Mouse (Mus musculus) embryonic facial prominence, embryonic 15.5 days (tissue): ENCODE results near the gene Hist1h2bh. TPM values are rescaled to one million over a fixed set of nuclear protein-coding genes. Genes with fewer than 3 reads are reported as not detected.
"Not testable (repeated sequence)": the region's sequence is repeated elsewhere in the genome, so short reads cannot be mapped to it uniquely, and the experiment has no call there.

Experiments used
- ATAC-seq: fragments of 200-750 bp; cut with Nextera tagmentation; 2 replicates; pipeline ENCODE4 v1.8.0; 2017; ENCODE audit warnings: low read depth, moderate TSS enrichment; ENCODE audit not compliant: insufficient number of reproducible peaks, low FRiP score, low TSS enrichment
- H3K27ac ChIP-seq: fragments of 300-500 bp; sonication (generic); replicated peaks from 2 replicates; pipeline ENCODE4 v1.5.1; 2015; ENCODE audit warnings: mild to moderate bottlenecking, inconsistent platforms
- H3K27me3 ChIP-seq: fragments of 300-500 bp; sonication (generic); 2 replicates; pipeline ENCODE4 v1.6.1; 2015; ENCODE audit warnings: inconsistent platforms
- H3K36me3 ChIP-seq: fragments of 300-500 bp; sonication (generic); 2 replicates; pipeline ENCODE4 v1.6.1; 2015; ENCODE audit warnings: mild to moderate bottlenecking, inconsistent platforms
- H3K4me1 ChIP-seq: fragments of 300-500 bp; sonication (generic); 2 replicates; pipeline ENCODE4 v1.6.1; 2015; ENCODE audit warnings: inconsistent platforms
- H3K4me2 ChIP-seq: fragments of 300-500 bp; sonication (generic); replicated peaks from 2 replicates; pipeline ENCODE4 v1.6.1; 2015; ENCODE audit warnings: mild to moderate bottlenecking, inconsistent platforms
- H3K4me3 ChIP-seq: fragments of 300-500 bp; sonication (generic); replicated peaks from 2 replicates; pipeline ENCODE4 v1.5.1; 2015; ENCODE audit warnings: mild to moderate bottlenecking, inconsistent platforms
- H3K9ac ChIP-seq: fragments of 300-500 bp; sonication (generic); 2 replicates; pipeline ENCODE4 v1.6.1; 2015; ENCODE audit warnings: inconsistent platforms
- H3K9me3 ChIP-seq: fragments of 300-500 bp; sonication (generic); replicated peaks from 2 replicates; pipeline ENCODE4 v1.6.1; 2016; ENCODE audit warnings: inconsistent platforms
- WGBS: fragments of 180-500 bp; shearing (Covaris S2); methylation state at CpG from one replicate; pipeline ENCODE4 v1.1.7; 2015; 5-methylcytosine and 5-hydroxymethylcytosine counted together
- polyA plus RNA-seq: library from polyadenylated mRNA; unstranded; fragments of >200 nt; fragmentation: Nextera tagmentation; extraction: Ambion mirVana; gene quantifications from 2 replicates; pipeline ENCODE4 v1.2.1, GENCODE M21; 2015

Gene Hist1h2bh
- polyA plus RNA-seq, 1 experiment from 2014 or later: 1.0 TPM

- not testable (repeated sequence) for ATAC-seq, H3K36me3 ChIP-seq, H3K9me3 ChIP-seq, H3K27me3 ChIP-seq
- H3K9ac ChIP-seq: peak overlapping the region; percentile 40
- H3K4me3 ChIP-seq: peak overlapping the region; percentile 49
- peaks cover 29% of the 10 kb centered on the region for H3K4me1 ChIP-seq
- 6% methylated on average over 19 of the region's 20 CpGs for WGBS
- H3K27ac ChIP-seq: peak overlapping the region; percentile 96
- H3K4me2 ChIP-seq: peak overlapping the region; percentile 59
Observed at GRCm38 (mm10) chr13:23573034-23573897, 30.1 kb upstream of the Hist1h2bh start.

GRCm38 (mm10) chr13:23572218-23573033 is 29.2 kb upstream of the Hist1h2bh start:
- H3K4me1 ChIP-seq: peaks cover 29% of the 10 kb centered on the region

GRCm38 (mm10) chr13:23571504-23572217 is 28.5 kb upstream of the Hist1h2bh start:
- H3K36me3 ChIP-seq, H3K27me3 ChIP-seq, ATAC-seq, H3K9me3 ChIP-seq: not testable (repeated sequence)
- H3K27ac ChIP-seq: peak overlapping the region; percentile 96
- H3K4me2 ChIP-seq: peak overlapping the region; percentile 59
- H3K9ac ChIP-seq: peak overlapping the region; percentile 47
- peak overlapping the region; percentile 49 for H3K4me3 ChIP-seq
- peaks cover 21% of the 10 kb centered on the region for H3K4me1 ChIP-seq
- under 1% methylated on average over 17 of the region's 34 CpGs for WGBS

More at GRCm38 (mm10) chr13:23572218-23573033, 29.2 kb upstream of the Hist1h2bh start:
- no peaks in the 10 kb centered on the region for H3K9me3 ChIP-seq
- 26% methylated on average over 2 of the region's 2 CpGs for WGBS
- peak overlapping the region; percentile 59 for H3K4me2 ChIP-seq
- peak overlapping the region; percentile 96; the same call in 1 of the 2 replicates for H3K27ac ChIP-seq
- peak overlapping the region; percentile 47 for H3K9ac ChIP-seq
- no peak for ATAC-seq
- no peaks in the 10 kb centered on the region for H3K36me3 ChIP-seq
- no peaks in the 10 kb centered on the region for H3K27me3 ChIP-seq
- H3K4me3 ChIP-seq: peak overlapping the region; percentile 49

- peak within 1 kb of the TSS; percentile 47 for H3K9ac ChIP-seq
- peak within 1 kb of the TSS; percentile 59 for H3K4me2 ChIP-seq
- H3K27me3 ChIP-seq: no peaks in the 10 kb centered on the region
- peak within 1 kb of the TSS; percentile 49 for H3K4me3 ChIP-seq
- ATAC-seq: peak; percentile 90
- H3K4me1 ChIP-seq: peaks cover 17% of the 10 kb centered on the region
- peak within 1 kb of the TSS; percentile 96 for H3K27ac ChIP-seq
- H3K36me3 ChIP-seq: no peaks in the 10 kb centered on the region
- WGBS: 0% methylated on average over 18 of the region's 18 CpGs
- no peaks in the 10 kb centered on the region for H3K9me3 ChIP-seq
Observed at GRCm38 (mm10) chr13:23571022-23571503, 27.9 kb upstream of the Hist1h2bh start, which contains the start of the genes Hist1h2ae and Hist1h2bg. Gene Hist1h2ae, minus strand, starts transcription at chr13:23571220. Gene Hist1h2bg, plus strand, starts transcription at chr13:23571396.

- ATAC-seq: peak; percentile 5; the same call in 1 of the 2 replicates
- not testable (repeated sequence) for H3K27me3 ChIP-seq
Observed at GRCm38 (mm10) chr13:23570261-23571021, 27.2 kb upstream of the Hist1h2bh start.

GRCm38 (mm10) chr13:23564482-23564881 is 21.3 kb upstream of the Hist1h2bh start:
- Histone ChIP-seq H3K4me2 (no peak overlapping the region), H3K36me3 (no peaks in the 10 kb centered on the region), H3K27me3 (no peaks in the 10 kb centered on the region), H3K27ac (no peak overlapping the region), H3K4me1 (no peaks in the 10 kb centered on the region), H3K9ac (no peak overlapping the region), H3K9me3 (no peaks in the 10 kb centered on the region), H3K4me3 (no peak overlapping the region)
- ATAC-seq: no peak
- WGBS: 85% methylated on average over 2 of the region's 2 CpGs

More at GRCm38 (mm10) chr13:23570261-23571021, 27.2 kb upstream of the Hist1h2bh start:
- WGBS: under 1% methylated on average over 25 of the region's 41 CpGs
- H3K4me2 ChIP-seq: peak overlapping the region; percentile 59
- H3K4me3 ChIP-seq: peak overlapping the region; percentile 49
- H3K4me1 ChIP-seq: peaks cover 17% of the 10 kb centered on the region
- peak overlapping the region; percentile 96 for H3K27ac ChIP-seq
- not testable (repeated sequence) for H3K36me3 ChIP-seq, H3K9me3 ChIP-seq
- peak overlapping the region; percentile 26; the same call in 1 of the 2 replicates for H3K9ac ChIP-seq

- ATAC-seq: 0 out of 2 replicates have a peak, but pooled peaks have one; percentile 34
- no peaks in the 10 kb centered on the region for H3K9me3 ChIP-seq
- H3K4me1 ChIP-seq: no peaks in the 10 kb centered on the region
- no peaks in the 10 kb centered on the region for H3K36me3 ChIP-seq
- no peaks in the 10 kb centered on the region for H3K27me3 ChIP-seq
- peak overlapping the region; percentile 96 for H3K27ac ChIP-seq
- peak overlapping the region; percentile 61 for H3K4me2 ChIP-seq
- H3K9ac ChIP-seq: peak overlapping the region; percentile 40; the same call in 1 of the 2 replicates
- H3K4me3 ChIP-seq: peak overlapping the region; percentile 52
- WGBS: 2% methylated on average over 18 of the region's 18 CpGs
Observed at GRCm38 (mm10) chr13:23562699-23563462, 19.7 kb upstream of the Hist1h2bh start.

- ATAC-seq: peak; percentile 90
- H3K27ac ChIP-seq: peak within 1 kb of the TSS; percentile 96
- H3K27me3 ChIP-seq, H3K36me3 ChIP-seq, H3K4me1 ChIP-seq, H3K9me3 ChIP-seq: not testable (repeated sequence)
- WGBS: under 1% methylated on average over 67 of the region's 67 CpGs
- peak within 1 kb of the TSS; percentile 45 for H3K9ac ChIP-seq
- H3K4me3 ChIP-seq: peak within 1 kb of the TSS; percentile 52
- peak within 1 kb of the TSS; percentile 61 for H3K4me2 ChIP-seq
Observed at GRCm38 (mm10) chr13:23561883-23562659, 18.9 kb upstream of the Hist1h2bh start, which contains the start of gene Hist1h3e. Gene Hist1h3e, minus strand, starts transcription at chr13:23562369.

- Histone ChIP-seq H3K4me3 (peak overlapping the region; percentile 52), H3K4me2 (peak overlapping the region; percentile 61), H3K27ac (peak overlapping the region; percentile 96)
- not testable (repeated sequence) for ATAC-seq, H3K9me3 ChIP-seq, H3K36me3 ChIP-seq, H3K27me3 ChIP-seq, H3K9ac ChIP-seq, H3K4me1 ChIP-seq
- 0% methylated on average over 2 of the region's 5 CpGs for WGBS
Observed at GRCm38 (mm10) chr13:23561531-23561882, 18.3 kb upstream of the Hist1h2bh start.
